Mouse (Mus musculus) C2C12 (cell line): ENCODE data around the gene Dars2.
"Not testable (repeated sequence)": the region's sequence is repeated elsewhere in the genome, so short reads cannot be mapped to it uniquely, and the experiment has no call there.

Experiments used
- CTCF ChIP-seq: IDR thresholded peaks from one replicate; pipeline ENCODE4 v1.5.1; 2011; ENCODE audit not compliant: control insufficient read depth, insufficient read depth, insufficient read length
- FOSL1 ChIP-seq: IDR thresholded peaks from one replicate; pipeline ENCODE4 v1.8.0; 2011; ENCODE audit warnings: mild to moderate bottlenecking, low read length; ENCODE audit not compliant: poor library complexity, insufficient read depth, severe bottlenecking
- MYOD1 ChIP-seq: IDR thresholded peaks from one replicate; pipeline ENCODE4 v1.6.1; 2011; ENCODE audit warnings: low read depth; ENCODE audit not compliant: control insufficient read depth, insufficient read length
- USF1 ChIP-seq: IDR thresholded peaks from one replicate; pipeline ENCODE4 v1.6.1; 2011; ENCODE audit warnings: low read depth, mild to moderate bottlenecking, control low read depth, moderate library complexity

DNA sequence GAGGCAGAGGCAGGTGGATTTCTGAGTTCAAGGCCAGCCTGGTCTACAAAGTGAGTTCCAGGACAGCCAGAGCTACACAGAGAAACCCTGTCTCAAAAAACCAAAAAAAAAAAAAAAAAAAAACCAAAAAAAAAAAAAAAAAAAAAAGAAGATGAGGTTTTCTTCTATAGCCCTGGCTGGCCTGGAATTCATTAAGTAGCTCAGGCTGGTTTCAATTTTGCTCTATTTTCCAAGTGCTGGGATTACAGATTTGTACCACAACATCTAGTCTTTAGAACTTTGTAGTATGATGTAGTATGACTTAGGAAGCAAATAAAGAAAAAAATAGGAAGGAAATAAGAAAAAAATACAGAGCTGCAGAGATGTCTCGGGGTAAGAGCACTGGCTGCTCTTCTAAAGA is 42.0 kb downstream of the Dars2 start:
- TF ChIP-seq CTCF, USF1, FOSL1, MYOD1: not testable (repeated sequence)
